Comparison of ENCODE assay signal across 8 mouse cellular contexts in genomic region chr11:50379023-50379752, GRCm38 (mm10). TPM values are rescaled to one million over a fixed set of nuclear protein-coding genes. Genes with fewer than 3 reads are reported as not detected.
DNase-seq lines count a peak whose midpoint lies in the region; ATAC-seq and TF ChIP-seq lines count a peak whose summit lies in the region.

No protein-coding gene starts in this region.

- H3K27me3 ChIP-seq in embryonic facial prominence, embryonic 13.5 days = no peaks in the 10 kb centered on the region
- no peaks in the 10 kb centered on the region for H3K27me3 ChIP-seq in intestine, embryonic 15.5 days (replicated peaks)

- H3K36me3 ChIP-seq in embryonic facial prominence, embryonic 13.5 days = peaks cover 32% of the 10 kb centered on the region
- H3K36me3 ChIP-seq in intestine, embryonic 15.5 days = peaks cover 3% of the 10 kb centered on the region

- DNase-seq in left cerebral cortex, adult 2 months (ENCODE audit: extremely low spot score in 1 of 2, low spot score in 2 of 2) = no peak
- no peak for DNase-seq in left cerebral cortex, postnatal 4 days
- DNase-seq in naive thymus-derived CD4-positive, alpha-beta T cell, adult 2 months (ENCODE audit: low read depth) = peak; percentile 33
- DNase-seq in thymus, adult 18-20 months = no peak
- no peak for DNase-seq in spleen, postnatal 36 days (ENCODE audit: low spot score in 2 of 2)
- DNase-seq in right cerebral cortex, postnatal 10 days (ENCODE audit: low spot score in 2 of 2) = no peak

- ATAC-seq in embryonic facial prominence, embryonic 13.5 days (ENCODE audit: insufficient number of reproducible peaks, insufficient read depth, low FRiP score, low TSS enrichment, low read depth) = no peak
- no peak for ATAC-seq in intestine, embryonic 15.5 days

- peak overlapping the region; percentile 99; the same call in 1 of the 2 replicates for H3K27ac ChIP-seq in left cerebral cortex, adult 2 months
- H3K27ac ChIP-seq in embryonic facial prominence, embryonic 13.5 days = no peak overlapping the region
- no peak overlapping the region for H3K27ac ChIP-seq in intestine, embryonic 15.5 days

- H3K4me3 ChIP-seq in left cerebral cortex, adult 2 months = peak overlapping the region; percentile 100
- H3K4me3 ChIP-seq in embryonic facial prominence, embryonic 13.5 days = peak overlapping the region; percentile 95
- peak overlapping the region; percentile 96 for H3K4me3 ChIP-seq in intestine, embryonic 15.5 days (replicated peaks)

- WGBS in embryonic facial prominence, embryonic 13.5 days = 61% methylated on average over 12 of the region's 12 CpGs
- WGBS in intestine, embryonic 15.5 days = 40% methylated on average over 12 of the region's 12 CpGs

- no peak for TF ChIP-seq CTCF in left cerebral cortex, adult 2 months (IDR thresholded peaks at IDR 0.05)

- peak overlapping the region; percentile 99 for H3K9ac ChIP-seq in embryonic facial prominence, embryonic 13.5 days
- H3K9ac ChIP-seq in intestine, embryonic 15.5 days = peak overlapping the region; percentile 98

- intact Hi-C loops in left cerebral cortex, adult 2 months (cut with DNase I) = loop anchor here (5.0 kb wide), 1 partner anchor 52 kb away; the partner anchor contains the start of gene Canx
- intact Hi-C loops in left cerebral cortex, postnatal 4 days (cut with DNase I) = no loop called here

- peak overlapping the region; percentile 68 for H3K4me2 ChIP-seq in embryonic facial prominence, embryonic 13.5 days
- H3K4me2 ChIP-seq in intestine, embryonic 15.5 days (replicated peaks) = peak overlapping the region; percentile 69

- peaks cover 20% of the 10 kb centered on the region for H3K4me1 ChIP-seq in embryonic facial prominence, embryonic 13.5 days
- H3K4me1 ChIP-seq in intestine, embryonic 15.5 days (replicated peaks) = peaks cover 14% of the 10 kb centered on the region

- H3K9me3 ChIP-seq in embryonic facial prominence, embryonic 13.5 days = no peaks in the 10 kb centered on the region
- H3K9me3 ChIP-seq in intestine, embryonic 15.5 days = no peaks in the 10 kb centered on the region

RNA-seq across cellular contexts. Expression of gene Hnrnph1, which starts 2.4 kb away (rescaled TPM):
- total RNA-seq in left cerebral cortex, adult 2 months (2021) = 100 to 1,000 TPM; 272 to 274 TPM
- 100 to 1,000 TPM; 508 to 515 TPM for total RNA-seq in left cerebral cortex, postnatal 4 days (2021)
- 541 and 593 TPM in 2 replicates for polyA plus RNA-seq in embryonic facial prominence, embryonic 13.5 days (2015; fragmentation: Nextera tagmentation; extraction: Ambion mirVana)
- 302 and 324 TPM in 2 replicates for polyA plus RNA-seq in intestine, embryonic 15.5 days (2015; fragmentation: Nextera tagmentation; extraction: Ambion mirVana)

RNA-seq across cellular contexts. Expression of gene Cby3, which starts 24.9 kb away (rescaled TPM):
- not detected for total RNA-seq in left cerebral cortex, adult 2 months (2021)
- not detected for total RNA-seq in left cerebral cortex, postnatal 4 days (2021)
- polyA plus RNA-seq in embryonic facial prominence, embryonic 13.5 days (2015; fragmentation: Nextera tagmentation; extraction: Ambion mirVana) = 0.52 and 0.54 TPM in 2 replicates
- polyA plus RNA-seq in intestine, embryonic 15.5 days (2015; fragmentation: Nextera tagmentation; extraction: Ambion mirVana) = 0.42 and 0.49 TPM in 2 replicates

RNA-seq across cellular contexts. Expression of gene Rufy1, which starts 51.7 kb away (rescaled TPM):
- total RNA-seq in left cerebral cortex, adult 2 months (2021) = 10 to 100 TPM; 26.2 to 27.0 TPM
- total RNA-seq in left cerebral cortex, postnatal 4 days (2021) = 10 to 100 TPM; 21.3 to 22.5 TPM
- polyA plus RNA-seq in embryonic facial prominence, embryonic 13.5 days (2015; fragmentation: Nextera tagmentation; extraction: Ambion mirVana) = 25.3 and 28.2 TPM in 2 replicates
- 19.9 and 22.0 TPM in 2 replicates for polyA plus RNA-seq in intestine, embryonic 15.5 days (2015; fragmentation: Nextera tagmentation; extraction: Ambion mirVana)

RNA-seq across cellular contexts. Expression of gene Canx, which starts 53.7 kb away (rescaled TPM):
- total RNA-seq in left cerebral cortex, adult 2 months (2021) = 100 to 1,000 TPM; 387 to 418 TPM
- total RNA-seq in left cerebral cortex, postnatal 4 days (2021) = 100 to 1,000 TPM; 377 to 394 TPM
- 289 and 322 TPM in 2 replicates for polyA plus RNA-seq in embryonic facial prominence, embryonic 13.5 days (2015; fragmentation: Nextera tagmentation; extraction: Ambion mirVana)
- 358 and 379 TPM in 2 replicates for polyA plus RNA-seq in intestine, embryonic 15.5 days (2015; fragmentation: Nextera tagmentation; extraction: Ambion mirVana)
